Mouse (Mus musculus) G1E-ER4 (cell line): ENCODE data around the gene Gse1. TPM values are rescaled to one million over a fixed set of nuclear protein-coding genes. Genes with fewer than 3 reads are reported as not detected.

Experiments
- GATA1 ChIP-seq: IDR thresholded peaks from one replicate; pipeline ENCODE4 v1.8.0; 2012; ENCODE audit warnings: low read length, inconsistent platforms
- polyA plus RNA-seq: library from polyadenylated mRNA; stranded (reverse); fragments of >175 nt; gene quantifications from 2 replicates; pipeline ENCODE4 v1.2.3, GENCODE M21; 2012

Gse1 gene
- polyA plus RNA-seq, 1 experiment = 139 TPM

GRCm38 (mm10) chr8:120344166-120344565, 115.9 kb downstream of the Gse1 start:
- TF ChIP-seq GATA1 = no peak

GRCm38 (mm10) chr8:120344583-120344982, 116.3 kb downstream of the Gse1 start:
- TF ChIP-seq GATA1 = no peak

- TF ChIP-seq GATA1 = no peak
These were observed 119.6 kb downstream of the Gse1 start for GRCm38 (mm10) chr8:120347734-120348341.

GRCm38 (mm10) chr8:120348922-120349321, 120.7 kb downstream of the Gse1 start:
- TF ChIP-seq GATA1 = no peak

- no peak for TF ChIP-seq GATA1
These were observed 123.2 kb downstream of the Gse1 start for GRCm38 (mm10) chr8:120351332-120352071.

- TF ChIP-seq GATA1 = no peak
These were observed 123.8 kb downstream of the Gse1 start for GRCm38 (mm10) chr8:120352096-120352495.

- no peak for TF ChIP-seq GATA1
These were observed 127.8 kb downstream of the Gse1 start for GRCm38 (mm10) chr8:120356067-120356466.

- no peak for TF ChIP-seq GATA1
These were observed 129.2 kb downstream of the Gse1 start for GRCm38 (mm10) chr8:120357504-120357903.

GRCm38 (mm10) chr8:120361301-120361700, 133.0 kb downstream of the Gse1 start:
- no peak for TF ChIP-seq GATA1

GRCm38 (mm10) chr8:120363552-120364071, 135.4 kb downstream of the Gse1 start:
- TF ChIP-seq GATA1 = no peak

- TF ChIP-seq GATA1 = no peak
These were observed 136.0 kb downstream of the Gse1 start for GRCm38 (mm10) chr8:120364093-120364725.

GRCm38 (mm10) chr8:120366840-120367239, 138.6 kb downstream of the Gse1 start:
- TF ChIP-seq GATA1 = no peak

GRCm38 (mm10) chr8:120368814-120369649, 140.8 kb downstream of the Gse1 start:
- TF ChIP-seq GATA1 = no peak

GRCm38 (mm10) chr8:120369956-120370355, 141.7 kb downstream of the Gse1 start:
- peak; percentile 80 for TF ChIP-seq GATA1

- no peak for TF ChIP-seq GATA1
These were observed 142.2 kb downstream of the Gse1 start for GRCm38 (mm10) chr8:120370461-120370860.

- no peak for TF ChIP-seq GATA1
These were observed 142.9 kb downstream of the Gse1 start for GRCm38 (mm10) chr8:120371146-120371545.
